Mouse (Mus musculus): ENCODE measurements around the gene Tmsb15l.
"Not testable (repeated sequence)": the region's sequence is repeated elsewhere in the genome, so short reads cannot be mapped to it uniquely, and the experiment has no call there.

DNA sequence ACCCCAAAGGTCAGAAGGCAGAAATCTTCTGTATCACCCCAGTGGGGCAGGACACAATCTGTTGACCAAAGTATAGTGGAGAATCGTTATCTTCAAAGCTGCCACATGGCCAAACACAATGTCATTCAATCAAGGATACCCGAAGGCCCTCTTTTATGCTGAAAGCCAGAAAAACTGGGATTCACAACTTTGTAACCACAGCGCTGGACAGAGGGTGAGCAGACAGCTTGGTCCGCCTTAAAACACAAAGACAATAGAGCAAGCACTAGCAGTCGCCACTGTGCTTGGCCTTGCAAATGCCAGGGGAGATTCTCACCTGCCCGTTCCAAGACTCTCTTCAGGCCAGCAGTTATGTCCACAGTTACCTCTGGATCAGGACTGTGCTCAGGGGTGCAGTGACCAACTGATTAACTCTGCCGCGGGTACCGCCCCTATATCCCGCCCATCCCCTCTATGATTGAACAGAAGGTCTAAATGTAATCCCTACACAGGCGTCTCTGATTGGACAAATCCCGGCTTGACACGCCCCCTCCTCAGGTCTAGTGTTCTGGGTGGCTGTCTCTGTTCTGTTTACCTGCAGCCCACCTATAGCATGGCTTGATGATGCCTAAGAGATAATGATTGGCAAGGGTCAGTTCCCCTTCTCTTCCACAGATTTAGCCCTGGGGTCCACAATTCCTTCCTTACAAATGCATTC, 18.9 kb downstream of the Tmsb15l start:
- TF ChIP-seq GABPA (IDR thresholded peaks at IDR 0.05; ENCODE audit: low read depth, low read length); CTCF (IDR thresholded peaks at IDR 0.05 in 2 of 3, conservative IDR thresholded peaks at IDR 0.05 in 1 of 3; ENCODE audit: control insufficient read depth in 1 of 3, insufficient read depth in 1 of 3, low read depth in 2 of 3, low read length in 3 of 3, poor library complexity in 1 of 3, severe bottlenecking in 1 of 3); ELF1 (IDR thresholded peaks at IDR 0.05; ENCODE audit: low read depth, low read length); MAFK (IDR thresholded peaks at IDR 0.05; ENCODE audit: borderline replicate concordance, low read depth, low read length); BHLHE40 (IDR thresholded peaks at IDR 0.05; ENCODE audit: borderline replicate concordance, low read depth, low read length); JUND (IDR thresholded peaks at IDR 0.05; ENCODE audit: low read depth, low read length); POLR2A (IDR thresholded peaks at IDR 0.05; ENCODE audit: control insufficient read depth in 1 of 2, insufficient read depth in 1 of 2, low read depth in 1 of 2, low read length in 2 of 2, poor library complexity in 1 of 2); MEF2A (IDR thresholded peaks at IDR 0.05; ENCODE audit: extremely low read depth, insufficient replicate concordance, low read depth, low read length, poor library complexity, severe bottlenecking): not testable (repeated sequence)
